Mouse (Mus musculus) bone marrow macrophage, adult 2 months (primary cell): Measurements from ENCODE around the gene 1700001O22Rik. TPM values are rescaled to one million over a fixed set of nuclear protein-coding genes. Genes with fewer than 3 reads are reported as not detected.

ENCODE experiments used
- H3K27ac ChIP-seq: 2 replicates; pipeline ENCODE4 v1.5.1; 2012; ENCODE audit warnings: low read depth, low read length; ENCODE audit not compliant: insufficient read depth
- H3K4me1 ChIP-seq: 2 replicates; pipeline ENCODE4 v1.6.1; 2012; ENCODE audit warnings: low read length; ENCODE audit not compliant: control insufficient read depth, insufficient read depth
- H3K4me3 ChIP-seq: 2 replicates; pipeline ENCODE4 v1.5.1; 2012; ENCODE audit warnings: mild to moderate bottlenecking, low read length, moderate library complexity; ENCODE audit not compliant: insufficient read depth
- CTCF ChIP-seq: IDR thresholded peaks from 2 replicates; pipeline ENCODE4 v1.5.1; 2012; ENCODE audit warnings: low read depth, mild to moderate bottlenecking, low read length, moderate library complexity
- POLR2A ChIP-seq: IDR thresholded peaks from 2 replicates; pipeline ENCODE4 v1.6.1; 2012; ENCODE audit warnings: mild to moderate bottlenecking, low read depth, low read length, borderline replicate concordance
- polyA plus RNA-seq: library from polyadenylated mRNA; stranded (reverse); fragments of >200 nt; gene quantifications from 2 replicates; pipeline ENCODE4 v1.2.4, GENCODE M21; 2012; ENCODE audit not compliant: missing spikeins, insufficient read depth, insufficient read length

1700001O22Rik gene
- polyA plus RNA-seq, 1 experiment, result not detected

DNA sequence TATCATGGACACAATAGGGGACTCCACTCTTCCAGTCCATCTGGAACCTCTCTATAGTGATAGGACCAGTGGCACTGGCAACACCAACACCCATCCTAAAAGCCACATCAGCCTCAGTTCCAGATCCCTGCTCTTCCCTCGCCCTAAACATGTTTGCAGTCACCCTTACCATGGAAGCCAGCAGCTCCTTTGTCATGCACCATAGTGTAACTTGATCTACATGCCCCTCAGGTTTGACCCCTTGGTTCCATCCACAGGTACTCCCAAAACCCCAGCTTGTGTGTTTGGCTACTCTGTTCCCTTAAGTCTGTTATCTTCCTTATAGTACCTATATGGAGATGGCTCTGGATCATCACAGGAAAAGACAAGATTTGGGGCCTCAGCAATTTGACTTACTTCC, 12.9 kb upstream of the 1700001O22Rik start:
- Histone ChIP-seq H3K27ac (no peak overlapping the region), H3K4me1 (peaks cover 4% of the 10 kb centered on the region; the same call in 1 of the 2 replicates), H3K4me3 (no peak overlapping the region)
- TF ChIP-seq POLR2A (no peak), CTCF (no peak)

DNA sequence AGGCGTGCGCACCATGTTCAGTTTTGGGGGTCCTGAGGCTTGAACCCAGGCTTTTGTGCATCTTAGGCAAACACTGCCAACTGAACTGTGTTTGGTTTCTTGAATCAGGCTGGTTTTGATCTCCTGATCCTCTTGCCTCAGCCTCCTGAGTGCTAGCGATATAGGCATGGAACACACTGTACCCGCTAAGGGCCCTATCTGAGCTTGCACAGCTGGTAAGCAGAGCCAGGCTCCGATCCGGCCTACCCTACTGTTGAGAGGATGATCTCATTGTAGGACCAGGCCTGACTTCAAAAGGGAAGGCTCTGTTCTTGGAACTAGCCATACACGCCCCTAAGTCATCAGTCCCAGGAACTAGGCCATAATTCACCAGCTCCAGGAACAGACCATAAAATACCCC, 7.1 kb upstream of the 1700001O22Rik start:
- peaks cover 17% of the 10 kb centered on the region for H3K4me1 ChIP-seq
- TF ChIP-seq POLR2A (no peak), CTCF (no peak)
- H3K27ac ChIP-seq, result no peak overlapping the region
- no peak overlapping the region for H3K4me3 ChIP-seq

DNA sequence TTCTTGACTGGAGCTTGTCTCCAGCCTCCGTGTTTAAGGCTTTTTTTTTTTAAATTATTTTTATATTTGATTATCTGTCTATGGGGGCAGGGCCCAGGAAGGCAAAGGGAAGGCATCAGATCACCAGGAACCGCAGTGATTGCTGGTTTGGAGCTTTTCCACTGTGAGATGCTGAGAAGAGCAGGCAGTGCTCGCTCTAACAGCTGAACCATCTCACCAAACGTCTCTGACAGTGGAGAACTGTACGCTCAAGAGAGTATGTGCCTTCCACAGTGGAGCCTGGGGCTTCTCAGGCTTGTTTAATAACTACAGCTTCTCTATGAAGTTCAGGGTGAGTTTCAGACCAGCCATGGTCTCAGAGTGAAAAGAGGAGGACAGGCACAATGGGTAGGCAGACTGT, 6.0 kb upstream of the 1700001O22Rik start:
- TF ChIP-seq CTCF, result no peak
- TF ChIP-seq POLR2A, result no peak
- H3K27ac ChIP-seq, result no peak overlapping the region
- H3K4me1 ChIP-seq, result peaks cover 21% of the 10 kb centered on the region
- no peak overlapping the region for H3K4me3 ChIP-seq

DNA sequence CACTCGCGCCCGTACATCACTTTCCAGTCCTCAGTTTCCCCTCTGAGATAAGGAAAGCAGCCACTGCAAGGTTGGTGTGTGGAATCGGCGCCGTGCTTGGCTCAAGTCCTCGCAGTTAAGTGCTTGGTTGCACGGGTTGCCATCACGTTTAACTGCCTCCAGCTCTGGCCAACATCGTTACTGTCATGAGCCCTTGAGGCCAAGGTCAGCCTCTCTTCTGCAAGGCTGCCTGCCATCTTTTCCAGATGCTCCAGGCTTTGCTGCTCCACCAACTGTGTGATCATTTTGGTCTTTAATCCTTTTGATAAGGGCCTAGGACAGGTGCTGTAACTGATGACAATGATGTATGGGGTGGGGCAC, 4.8 kb upstream of the 1700001O22Rik start:
- no peak for TF ChIP-seq POLR2A
- TF ChIP-seq CTCF, result no peak

DNA sequence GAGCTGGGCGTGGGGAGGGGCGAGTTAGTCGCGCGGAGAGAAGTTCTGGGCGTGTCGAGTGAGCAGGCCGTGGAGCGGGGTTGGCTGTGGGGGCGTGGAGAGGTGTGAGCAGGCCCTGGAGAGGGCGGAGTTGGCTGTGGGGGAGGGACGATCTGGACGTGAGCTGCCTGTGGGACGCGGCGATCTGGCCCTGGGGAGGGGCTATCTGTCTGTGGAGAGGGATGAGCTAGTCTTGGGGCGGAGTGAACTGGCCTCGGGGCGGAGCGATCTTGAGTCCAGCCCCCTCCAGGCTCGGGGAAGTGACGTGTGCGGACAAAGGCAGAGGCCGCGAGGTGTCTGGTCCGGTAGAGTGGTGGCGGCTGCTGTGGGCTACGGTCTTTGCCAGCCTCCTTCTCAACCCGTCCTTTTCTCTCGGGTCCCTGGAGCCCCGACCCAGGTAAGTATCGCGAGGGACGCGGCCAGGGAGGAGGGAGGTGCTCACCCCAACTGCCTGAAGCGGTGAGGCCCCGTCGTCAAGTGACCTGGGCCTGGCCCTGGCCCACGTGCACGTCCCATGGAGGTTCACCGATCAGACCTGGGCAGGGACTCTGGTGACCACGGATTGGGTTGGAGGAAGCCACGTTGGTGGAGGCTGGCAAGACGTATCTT, 4.3 kb upstream of the 1700001O22Rik start, which contains the start of gene Ntmt1:
Gene Ntmt1, plus strand, starts transcription at position 179 of the 648 bp plus-strand sequence.
- Histone ChIP-seq H3K27ac (no peak within 1 kb of the TSS), H3K4me1 (peaks cover 21% of the 10 kb centered on the region), H3K4me3 (peak within 1 kb of the TSS; percentile 72)
- TF ChIP-seq POLR2A, result no peak

More for the DNA sequence above, 4.8 kb upstream of the 1700001O22Rik start:
- Histone ChIP-seq H3K4me1 (peaks cover 21% of the 10 kb centered on the region), H3K4me3 (peak overlapping the region; percentile 72), H3K27ac (no peak overlapping the region)

DNA sequence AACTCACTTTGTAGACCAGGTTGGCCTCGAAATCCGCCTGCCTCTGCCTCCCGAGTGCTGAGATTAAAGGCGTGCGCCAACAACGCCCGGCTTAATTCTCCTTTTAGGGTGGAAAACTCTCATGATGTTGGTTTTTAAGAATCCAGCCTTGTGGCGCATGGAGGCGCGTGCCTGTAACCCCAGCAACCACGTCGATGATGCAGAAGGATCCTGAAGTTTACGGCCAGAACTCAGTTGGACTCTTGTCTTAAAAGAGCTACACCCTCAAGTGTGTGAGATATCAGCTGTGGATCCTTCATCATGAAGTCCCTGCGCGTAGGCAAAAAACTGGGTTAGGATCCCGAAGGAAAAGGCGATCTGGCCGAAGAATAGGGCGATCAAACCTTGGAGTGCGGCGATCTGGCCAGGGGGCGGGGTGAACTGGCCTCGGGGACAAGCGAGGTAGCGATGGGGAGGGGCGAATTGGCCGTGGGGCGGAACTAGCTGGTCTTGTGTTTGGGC, 3.7 kb upstream of the 1700001O22Rik start:
- Histone ChIP-seq H3K4me1 (peaks cover 21% of the 10 kb centered on the region), H3K4me3 (peak overlapping the region; percentile 65), H3K27ac (no peak overlapping the region)
- TF ChIP-seq CTCF, result no peak
- TF ChIP-seq POLR2A, result no peak

DNA sequence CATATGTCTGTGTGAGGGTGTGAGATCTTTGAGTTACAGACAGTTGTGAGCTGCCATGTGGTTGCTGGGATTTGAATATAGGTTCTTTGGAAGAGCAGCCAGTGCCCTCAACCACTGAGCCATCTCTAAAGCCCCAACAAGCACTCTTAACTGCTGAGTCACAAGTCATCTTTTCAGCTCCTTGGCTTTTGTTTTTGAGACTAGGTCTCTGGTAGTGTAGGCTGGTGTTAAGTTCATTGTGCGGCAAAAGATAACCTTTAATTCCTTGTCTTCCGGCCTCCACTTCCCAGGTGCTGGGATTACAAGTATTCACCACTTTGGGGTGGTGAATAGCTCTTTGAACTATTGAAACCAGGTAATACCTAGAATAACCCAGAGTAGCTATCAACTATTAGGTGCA, 2.5 kb upstream of the 1700001O22Rik start:
- Histone ChIP-seq H3K4me1 (peaks cover 25% of the 10 kb centered on the region), H3K27ac (no peak overlapping the region), H3K4me3 (no peak overlapping the region)
- no peak for TF ChIP-seq CTCF
- TF ChIP-seq POLR2A, result no peak

DNA sequence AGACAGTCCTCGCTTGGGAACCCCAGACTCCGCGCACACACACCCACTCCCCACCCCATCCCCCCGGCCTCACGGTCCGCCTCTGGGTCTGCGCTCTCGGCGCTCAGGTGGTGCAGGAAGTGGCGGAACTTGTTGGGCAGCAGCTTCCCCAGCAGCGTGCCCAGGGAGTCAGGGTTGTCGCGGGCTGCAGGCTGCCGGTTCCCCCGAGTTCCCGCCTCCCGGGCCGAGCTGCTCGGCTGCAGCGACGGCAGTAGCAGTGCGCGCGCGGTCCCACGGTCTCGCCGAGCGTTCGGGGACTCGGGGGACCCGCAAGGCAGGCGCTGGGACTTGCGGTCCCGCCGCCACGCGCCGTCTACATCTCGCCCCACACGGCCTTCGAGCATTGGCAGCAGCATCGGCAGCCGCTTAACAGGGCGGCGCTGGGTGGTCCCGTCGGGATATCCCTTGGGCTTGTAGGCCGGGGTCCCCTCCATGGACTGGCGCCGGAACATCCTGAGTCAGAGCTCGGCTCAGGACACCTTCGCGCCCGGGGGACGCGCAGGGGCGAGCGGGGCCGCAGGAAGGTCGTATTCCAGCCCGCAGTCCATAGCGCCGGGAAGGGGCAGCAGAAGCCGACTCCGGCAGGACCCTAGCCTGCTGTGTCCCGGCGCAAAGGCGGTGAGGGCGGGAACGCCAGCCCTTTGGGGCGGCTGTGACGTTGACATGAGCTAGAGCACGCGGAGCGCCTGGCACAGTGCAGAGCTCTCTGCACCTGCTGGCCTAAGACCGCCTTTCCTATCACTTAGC, 2.2 kb downstream of the 1700001O22Rik start:
- no peak overlapping the region for H3K27ac ChIP-seq
- no peak for TF ChIP-seq CTCF
- TF ChIP-seq POLR2A, result no peak
- H3K4me1 ChIP-seq, result peaks cover 17% of the 10 kb centered on the region
- H3K4me3 ChIP-seq, result peak overlapping the region; percentile 56

DNA sequence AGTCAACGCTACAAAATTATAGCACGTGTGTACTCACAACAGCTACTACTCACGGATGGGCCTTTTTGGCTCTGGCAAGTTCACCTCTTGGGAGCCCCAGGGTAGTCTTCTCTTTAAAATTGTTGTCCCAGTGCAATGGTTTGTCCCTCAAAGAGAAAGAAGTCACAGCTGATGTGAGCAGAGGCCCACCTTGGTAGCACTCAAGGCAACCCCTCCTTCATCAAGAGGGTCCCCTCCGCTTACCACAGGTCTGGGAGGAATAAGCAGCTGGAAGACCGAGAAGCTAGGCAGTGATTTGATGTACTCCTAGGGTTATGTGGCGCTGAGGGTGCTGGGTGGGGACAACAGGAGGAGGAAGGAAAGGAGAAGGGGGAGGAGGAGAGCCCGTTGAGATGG, 2.8 kb downstream of the 1700001O22Rik start:
- Histone ChIP-seq H3K4me1 (peaks cover 11% of the 10 kb centered on the region), H3K4me3 (0 out of 2 replicates have a peak overlapping the region, but pooled peaks have one; percentile 56), H3K27ac (no peak overlapping the region)
- TF ChIP-seq POLR2A, result no peak
- no peak for TF ChIP-seq CTCF

DNA sequence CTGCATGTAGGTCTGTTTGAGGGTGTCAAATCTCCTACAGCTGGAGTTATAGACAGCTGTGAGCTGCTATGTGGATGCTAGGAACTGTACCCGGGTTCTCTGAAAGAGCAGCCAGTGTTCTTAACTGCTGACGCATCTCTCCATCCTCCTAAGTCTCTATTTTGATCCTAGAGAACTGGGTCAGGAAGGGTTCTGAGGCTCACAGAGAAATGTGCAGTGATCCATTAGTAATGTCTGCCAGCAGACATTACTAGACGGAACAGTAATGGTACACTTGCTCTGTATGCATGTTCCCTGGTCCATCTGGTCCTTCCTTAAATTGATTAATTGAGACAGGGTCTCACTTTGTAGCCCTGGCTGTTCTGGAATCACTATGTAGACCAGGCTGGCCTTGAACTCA, 4.0 kb downstream of the 1700001O22Rik start:
- Histone ChIP-seq H3K4me1 (peaks cover 6% of the 10 kb centered on the region; the same call in 1 of the 2 replicates), H3K4me3 (no peak overlapping the region), H3K27ac (no peak overlapping the region)
- TF ChIP-seq POLR2A (no peak), CTCF (no peak)

DNA sequence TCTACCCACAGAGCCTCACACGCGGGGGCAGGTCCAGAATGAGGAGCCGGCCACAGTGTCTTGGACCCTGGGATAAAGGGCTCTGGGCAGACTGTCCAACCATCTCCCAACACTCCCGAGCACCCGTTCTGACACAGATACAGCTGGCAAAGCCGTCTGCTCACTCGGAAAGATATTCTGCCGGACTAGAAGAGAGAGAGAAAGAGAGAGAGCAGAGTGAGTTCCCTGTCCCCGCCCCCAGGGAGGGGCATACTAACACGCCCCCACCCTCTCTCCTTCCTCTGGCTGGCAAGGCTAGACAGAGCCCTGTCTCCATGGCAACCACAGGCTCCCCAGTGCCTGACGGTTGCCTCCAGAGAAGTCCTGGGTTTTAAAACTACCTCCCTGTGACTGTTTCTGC, 7.1 kb downstream of the 1700001O22Rik start:
- no peak overlapping the region for H3K27ac ChIP-seq
- no peak for TF ChIP-seq CTCF
- no peak for TF ChIP-seq POLR2A
- peak overlapping the region; percentile 48 for H3K4me3 ChIP-seq
- H3K4me1 ChIP-seq, result peaks cover 3% of the 10 kb centered on the region
